Mouse (Mus musculus) CD4-positive naive resting alpha-beta T cell, adult 57 days (primary cell): ENCODE measurements around the gene Olfr839-ps1. TPM values are rescaled to one million over a fixed set of nuclear protein-coding genes. Genes with fewer than 3 reads are reported as not detected.

Source experiments
- total RNA-seq: library from RNA; stranded (reverse); gene quantifications from one replicate; pipeline ENCODE4 v1.2.4, GENCODE M21; 2023

The Olfr839-ps1 gene
- not detected for total RNA-seq

GRCm38 (mm10) chr9:19177212-19177611, at the start of gene Olfr839-ps1:
Olfr839-ps1 (minus strand) TSS chr9:19177312.

GRCm38 (mm10) chr9:19136017-19136416, 41.1 kb downstream of the Olfr839-ps1 start, which contains the start of gene Olfr837:
Olfr837 (plus strand) TSS chr9:19136317.

GRCm38 (mm10) chr9:19120082-19120481, 57.0 kb downstream of the Olfr839-ps1 start, which contains the start of gene Olfr836:
Olfr836 (plus strand) TSS chr9:19120382.

Other genes starting within 250 kb of the Olfr839-ps1 start
- gene Olfr832, start 240.2 kb downstream of the Olfr839-ps1 start, total RNA-seq: not detected
- not detected for gene Olfr834, start 189.3 kb downstream of the Olfr839-ps1 start, total RNA-seq
- not detected for gene Olfr835, start 144.6 kb downstream of the Olfr839-ps1 start, total RNA-seq
- gene Olfr836, start 56.9 kb downstream of the Olfr839-ps1 start, total RNA-seq: not detected
- not detected for gene Olfr837, start 41.0 kb downstream of the Olfr839-ps1 start, total RNA-seq
- gene Olfr843, start 74.7 kb upstream of the Olfr839-ps1 start, total RNA-seq: not detected
- gene Olfr844, start 139.0 kb upstream of the Olfr839-ps1 start, total RNA-seq: not detected
- not detected for gene Olfr845, start 159.1 kb upstream of the Olfr839-ps1 start, total RNA-seq
- gene Olfr846, start 186.7 kb upstream of the Olfr839-ps1 start, total RNA-seq: not detected
- gene Olfr847, start 201.4 kb upstream of the Olfr839-ps1 start, total RNA-seq: not detected